Mouse (Mus musculus): ENCODE results near the gene Irf3. TPM values are rescaled to one million over a fixed set of nuclear protein-coding genes. Genes with fewer than 3 reads are reported as not detected.
A peak's percentile ranks its signal among the peaks of the same experiment; 100 is the strongest.

Irf3 gene
- polyA plus RNA-seq, 1 experiment from 2014 or later, result 61.9 TPM

DNA sequence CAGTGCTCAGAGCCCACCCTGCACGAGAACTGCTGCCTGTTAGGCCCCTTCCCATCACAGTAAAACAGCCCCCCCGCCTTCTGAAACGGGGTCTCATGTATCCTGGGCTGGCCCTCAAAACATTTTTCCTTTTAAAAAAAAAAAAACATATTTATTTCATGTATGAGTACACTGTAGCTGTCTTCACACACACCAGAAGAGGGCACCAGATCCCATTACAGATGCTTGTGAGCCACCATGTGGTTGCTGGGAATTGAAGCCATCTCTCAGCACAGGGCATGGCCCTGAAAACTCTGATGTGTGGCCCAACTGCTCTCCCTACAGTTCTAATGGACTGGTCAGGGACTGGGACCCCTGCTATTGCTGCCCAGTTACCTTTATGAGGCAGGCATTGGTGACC is 19.1 kb upstream of the Irf3 start:
- Histone ChIP-seq H3K9me3 (no peaks in the 10 kb centered on the region), H3K27me3 (replicated peaks) (no peaks in the 10 kb centered on the region), H3K4me1 (peaks cover 20% of the 10 kb centered on the region), H3K27ac (no peak overlapping the region), H3K36me3 (replicated peaks) (peaks cover 58% of the 10 kb centered on the region), H3K4me3 (no peak overlapping the region), H3K4me2 (no peak overlapping the region), H3K9ac (no peak overlapping the region)
- ATAC-seq (replicated peaks), result no peak
- 93% methylated on average over 3 of the region's 3 CpGs for WGBS

DNA sequence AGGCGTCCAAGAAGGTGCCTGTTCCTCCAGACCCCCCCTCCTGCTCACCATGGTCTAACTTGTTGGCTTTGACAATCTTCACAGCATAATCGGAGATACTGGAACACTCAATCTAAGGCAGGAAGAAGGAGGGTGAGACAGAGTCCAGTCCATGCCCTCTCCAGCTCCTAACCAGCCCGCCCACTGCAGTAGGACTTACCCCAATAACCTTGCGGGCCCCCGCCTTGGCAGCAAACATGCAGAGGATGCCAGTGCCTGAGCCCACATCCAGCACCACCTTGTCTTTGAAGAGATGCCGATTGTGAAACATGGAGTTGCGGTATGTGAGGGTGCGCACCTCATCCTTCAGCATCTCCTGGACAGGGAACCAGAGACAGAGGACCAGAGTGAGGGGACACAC is 15.9 kb upstream of the Irf3 start:
- Histone ChIP-seq H3K9ac (no peak overlapping the region), H3K36me3 (replicated peaks) (peaks cover 51% of the 10 kb centered on the region), H3K27me3 (replicated peaks) (no peaks in the 10 kb centered on the region), H3K4me2 (no peak overlapping the region), H3K27ac (no peak overlapping the region), H3K4me3 (no peak overlapping the region), H3K4me1 (peaks cover 24% of the 10 kb centered on the region), H3K9me3 (no peaks in the 10 kb centered on the region)
- WGBS, result 98% methylated on average over 8 of the region's 8 CpGs
- no peak for ATAC-seq (replicated peaks)

GRCm38 (mm10) chr7:44983085-44983484 is 14.4 kb upstream of the Irf3 start:
- no peak overlapping the region for H3K9ac ChIP-seq

GRCm38 (mm10) chr7:44983944-44984832 is 13.3 kb upstream of the Irf3 start:
- Histone ChIP-seq H3K4me2 (peak overlapping the region; percentile 59), H3K9ac (no peak overlapping the region; the same call in 1 of the 2 replicates), H3K4me1 (peaks cover 36% of the 10 kb centered on the region), H3K9me3 (no peaks in the 10 kb centered on the region), H3K27ac (peak overlapping the region; percentile 18; the same call in 1 of the 2 replicates), H3K27me3 (replicated peaks) (no peaks in the 10 kb centered on the region), H3K36me3 (replicated peaks) (peaks cover 28% of the 10 kb centered on the region), H3K4me3 (peak overlapping the region; percentile 87)
- no peak for ATAC-seq (replicated peaks)
- 56% methylated on average over 7 of the region's 7 CpGs for WGBS

More at GRCm38 (mm10) chr7:44983085-44983484, 14.4 kb upstream of the Irf3 start:
- no peaks in the 10 kb centered on the region for H3K27me3 ChIP-seq (replicated peaks)
- whole genome bisulfite sequencing, result 35% methylated on average over 6 of the region's 6 CpGs
- no peak overlapping the region for H3K27ac ChIP-seq
- peaks cover 30% of the 10 kb centered on the region for H3K4me1 ChIP-seq
- ATAC-seq (replicated peaks), result no peak
- no peak overlapping the region for H3K4me2 ChIP-seq
- peaks cover 36% of the 10 kb centered on the region for H3K36me3 ChIP-seq (replicated peaks)
- H3K4me3 ChIP-seq, result no peak overlapping the region
- H3K9me3 ChIP-seq, result no peaks in the 10 kb centered on the region

DNA sequence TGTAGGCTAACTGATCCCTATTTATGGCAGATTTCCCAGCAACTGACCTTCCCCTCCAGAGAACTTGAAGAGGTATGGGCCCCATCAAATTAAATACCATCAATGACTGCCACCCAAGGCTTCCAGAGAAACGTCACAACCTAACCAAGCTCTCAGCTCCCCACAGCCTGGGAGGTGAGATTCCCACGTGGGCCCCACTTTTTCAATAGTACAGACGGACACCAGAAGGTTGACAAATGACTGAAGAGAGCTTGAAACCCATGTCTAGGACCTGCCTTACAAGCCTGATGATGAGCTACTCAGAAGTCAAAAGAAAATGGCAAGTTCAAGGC is 12.6 kb upstream of the Irf3 start:
- no peaks in the 10 kb centered on the region for H3K9me3 ChIP-seq
- 34% methylated on average over 3 of the region's 3 CpGs for WGBS
- no peak for ATAC-seq (replicated peaks)
- peak overlapping the region; percentile 87 for H3K4me3 ChIP-seq
- H3K27me3 ChIP-seq (replicated peaks), result no peaks in the 10 kb centered on the region
- peaks cover 36% of the 10 kb centered on the region for H3K4me1 ChIP-seq
- H3K4me2 ChIP-seq, result peak overlapping the region; percentile 59
- no peak overlapping the region for H3K27ac ChIP-seq
- peaks cover 22% of the 10 kb centered on the region for H3K36me3 ChIP-seq (replicated peaks)
- no peak overlapping the region for H3K9ac ChIP-seq

DNA sequence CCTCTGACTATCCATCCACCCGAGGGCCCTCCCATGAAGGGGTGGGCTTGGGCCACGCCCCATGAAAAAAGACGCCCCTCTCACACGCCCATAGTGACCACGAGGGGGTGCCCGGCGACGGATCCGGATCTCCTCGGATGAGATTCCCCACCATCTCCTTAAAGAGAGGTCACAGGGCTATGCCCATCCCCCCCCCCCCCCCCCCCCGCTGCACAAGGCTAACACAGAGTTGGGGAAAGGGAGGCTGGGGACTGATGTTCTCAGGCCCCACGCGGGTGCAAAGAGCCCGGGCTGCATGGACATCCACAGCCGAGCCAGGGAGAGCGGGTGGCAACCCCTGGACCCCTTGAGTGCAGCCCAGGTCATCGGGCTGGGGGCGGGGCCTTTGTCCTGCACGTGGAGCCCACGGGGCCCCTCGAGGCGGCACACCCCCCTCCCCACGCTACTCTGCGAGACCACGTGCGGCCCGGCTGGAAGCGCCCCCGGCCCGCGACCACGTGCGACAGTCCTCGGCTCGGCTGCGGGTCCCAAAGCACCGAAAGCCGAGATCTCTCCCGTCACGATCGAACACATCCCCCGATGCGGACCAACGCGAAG is 11.8 kb upstream of the Irf3 start:
- Histone ChIP-seq H3K4me1 (peaks cover 36% of the 10 kb centered on the region), H3K9me3 (no peaks in the 10 kb centered on the region), H3K27me3 (replicated peaks) (no peaks in the 10 kb centered on the region), H3K4me2 (peak overlapping the region; percentile 59), H3K27ac (peak overlapping the region; percentile 95), H3K4me3 (peak overlapping the region; percentile 87), H3K36me3 (replicated peaks) (peaks cover 14% of the 10 kb centered on the region), H3K9ac (peak overlapping the region; percentile 95)
- 1% methylated on average over 43 of the region's 45 CpGs for WGBS
- ATAC-seq (replicated peaks), result peak; percentile 4

DNA sequence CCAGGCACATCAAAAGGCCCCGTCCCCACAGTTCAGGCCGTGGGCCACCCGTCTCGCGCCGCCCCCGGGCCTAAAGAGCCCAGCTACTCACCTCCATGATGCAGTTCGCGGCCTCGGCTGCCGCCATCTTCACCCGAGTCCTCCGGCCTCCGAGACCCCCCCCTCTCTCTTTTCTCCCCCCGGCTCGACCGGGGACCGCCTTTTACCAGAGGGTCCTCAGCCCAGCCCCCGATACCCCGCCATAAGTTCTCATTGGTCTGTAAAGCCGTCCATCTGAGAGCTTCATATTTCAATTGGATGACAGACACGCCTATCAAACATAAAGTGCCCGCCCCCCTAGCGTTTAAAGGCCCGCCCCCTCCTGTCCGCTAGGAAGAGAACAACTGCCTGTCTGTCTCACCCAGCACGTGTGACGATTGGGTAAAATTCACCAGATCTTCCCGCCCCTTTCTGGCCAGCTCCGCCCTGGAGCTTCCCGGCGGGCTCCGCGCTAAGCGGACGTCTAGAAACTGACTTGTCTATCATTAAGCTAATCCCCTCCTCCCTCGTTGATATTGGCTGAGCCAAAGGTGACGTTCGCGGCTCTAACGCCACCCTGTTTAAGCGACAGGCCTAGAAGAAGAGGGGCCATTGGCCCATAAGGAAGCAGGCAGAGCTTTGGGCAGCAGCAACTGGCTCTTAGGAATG is 11.1 kb upstream of the Irf3 start, which contains the start of gene Prmt1:
TSS of gene Prmt1 (minus strand) at position 377 of the 687 bp plus-strand sequence.
- no peaks in the 10 kb centered on the region for H3K27me3 ChIP-seq (replicated peaks)
- peak within 1 kb of the TSS; percentile 95 for H3K9ac ChIP-seq
- H3K4me1 ChIP-seq, result peaks cover 36% of the 10 kb centered on the region
- peak within 1 kb of the TSS; percentile 95 for H3K27ac ChIP-seq
- no peaks in the 10 kb centered on the region for H3K9me3 ChIP-seq
- H3K4me3 ChIP-seq, result peak within 1 kb of the TSS; percentile 87
- 2% methylated on average over 42 of the region's 42 CpGs for WGBS
- H3K36me3 ChIP-seq (replicated peaks), result peaks cover 9% of the 10 kb centered on the region
- H3K4me2 ChIP-seq, result peak within 1 kb of the TSS; percentile 59
- ATAC-seq (replicated peaks), result peak; percentile 97

DNA sequence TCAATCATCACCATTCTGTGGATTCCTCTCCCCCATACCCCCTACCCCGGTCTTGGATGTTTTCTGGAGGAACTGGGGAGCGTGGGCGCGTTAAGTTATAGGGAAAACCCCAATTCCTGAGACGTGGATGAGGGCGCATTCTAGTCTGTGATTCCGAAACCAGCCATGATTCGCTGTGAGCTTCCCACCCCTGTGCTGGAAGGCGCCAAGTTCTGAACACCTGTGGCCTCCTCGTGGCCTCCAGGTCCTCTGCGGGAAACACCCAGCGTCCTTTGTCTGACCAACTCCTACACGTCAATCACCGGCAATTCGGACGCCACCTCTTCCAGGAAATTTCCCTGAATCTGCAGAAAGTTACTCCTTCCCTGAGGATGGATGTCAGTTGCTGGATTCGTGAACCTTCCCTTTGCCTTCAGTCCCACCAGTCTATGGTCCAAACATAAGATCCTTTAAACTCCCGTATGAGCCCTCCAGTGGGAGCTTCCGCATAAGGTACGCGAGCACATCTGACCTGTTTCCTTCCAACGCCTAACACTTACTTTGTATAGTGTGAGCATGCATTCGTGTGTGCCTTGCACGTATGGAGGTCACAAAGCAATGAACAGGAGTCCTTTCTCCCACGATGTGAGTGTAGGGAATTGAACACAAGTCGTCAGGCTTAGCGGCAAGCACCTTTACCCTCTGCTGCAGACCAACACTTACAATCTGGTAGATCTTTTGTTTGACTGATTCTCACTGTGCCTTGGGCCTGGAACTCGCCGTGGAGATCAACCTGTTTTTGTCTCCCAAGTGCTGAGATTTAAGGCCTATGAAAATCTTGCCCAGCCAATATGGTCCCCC is 10.3 kb upstream of the Irf3 start:
- Histone ChIP-seq H3K9ac (peak overlapping the region; percentile 55), H3K4me3 (peak overlapping the region; percentile 87), H3K36me3 (replicated peaks) (peaks cover 1% of the 10 kb centered on the region), H3K27ac (peak overlapping the region; percentile 94), H3K27me3 (replicated peaks) (no peaks in the 10 kb centered on the region), H3K9me3 (no peaks in the 10 kb centered on the region), H3K4me1 (peaks cover 36% of the 10 kb centered on the region), H3K4me2 (peak overlapping the region; percentile 57)
- 0% methylated on average over 29 of the region's 29 CpGs for WGBS
- ATAC-seq (replicated peaks), result peak; percentile 26

- peak overlapping the region; percentile 76 for H3K4me2 ChIP-seq
- H3K4me3 ChIP-seq, result peak overlapping the region; percentile 49
- no peaks in the 10 kb centered on the region for H3K27me3 ChIP-seq (replicated peaks)
- H3K4me1 ChIP-seq, result peaks cover 35% of the 10 kb centered on the region
- WGBS, result 14% methylated on average over 10 of the region's 10 CpGs
- ATAC-seq (replicated peaks), result no peak
- no peak overlapping the region for H3K27ac ChIP-seq
- H3K9ac ChIP-seq, result peak overlapping the region; percentile 18
- H3K9me3 ChIP-seq, result no peaks in the 10 kb centered on the region
- H3K36me3 ChIP-seq (replicated peaks), result peaks cover 15% of the 10 kb centered on the region
These were observed 776 bp upstream of the Irf3 start for GRCm38 (mm10) chr7:44996672-44997071.

GRCm38 (mm10) chr7:44997940-44998428 is 536 bp downstream of the Irf3 start:
- Histone ChIP-seq H3K27me3 (replicated peaks) (no peaks in the 10 kb centered on the region), H3K9ac (peak overlapping the region; percentile 48), H3K4me3 (peak overlapping the region; percentile 49), H3K27ac (peak overlapping the region; percentile 69), H3K4me2 (peak overlapping the region; percentile 76), H3K36me3 (replicated peaks) (peaks cover 22% of the 10 kb centered on the region), H3K9me3 (no peaks in the 10 kb centered on the region), H3K4me1 (peaks cover 35% of the 10 kb centered on the region)
- no peak; the same call in 1 of the 2 replicates for ATAC-seq (replicated peaks)
- WGBS, result 5% methylated on average over 15 of the region's 15 CpGs

DNA sequence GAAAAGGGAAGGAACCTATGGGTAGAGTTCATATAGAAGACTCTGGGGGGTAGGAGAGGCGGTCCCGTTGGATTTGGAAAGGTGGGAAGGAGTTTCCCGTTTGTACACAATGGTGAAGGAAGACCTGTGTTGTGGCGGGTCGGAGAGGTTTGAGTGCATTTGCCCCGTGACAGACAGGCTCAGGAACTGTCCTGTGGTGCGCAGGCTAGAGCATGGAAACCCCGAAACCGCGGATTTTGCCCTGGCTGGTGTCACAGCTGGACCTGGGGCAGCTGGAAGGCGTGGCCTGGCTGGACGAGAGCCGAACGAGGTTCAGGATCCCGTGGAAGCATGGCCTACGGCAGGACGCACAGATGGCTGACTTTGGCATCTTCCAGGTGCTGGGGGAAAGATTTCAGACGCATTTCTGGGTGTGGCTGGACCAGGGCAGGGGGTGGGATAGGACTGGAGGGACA is 1.1 kb downstream of the Irf3 start, which contains the start of gene Bcl2l12:
TSS of gene Bcl2l12 (minus strand) at position 212 of the 455 bp plus-strand sequence.
- peaks cover 27% of the 10 kb centered on the region for H3K36me3 ChIP-seq (replicated peaks)
- H3K9ac ChIP-seq, result peak within 1 kb of the TSS; percentile 48
- peak within 1 kb of the TSS; percentile 49 for H3K4me3 ChIP-seq
- H3K4me1 ChIP-seq, result peaks cover 35% of the 10 kb centered on the region
- peak within 1 kb of the TSS; percentile 76 for H3K4me2 ChIP-seq
- no peaks in the 10 kb centered on the region for H3K9me3 ChIP-seq
- peak within 1 kb of the TSS; percentile 69 for H3K27ac ChIP-seq
- ATAC-seq (replicated peaks), result no peak
- WGBS, result 3% methylated on average over 18 of the region's 18 CpGs
- H3K27me3 ChIP-seq (replicated peaks), result no peaks in the 10 kb centered on the region

All from midbrain, embryonic 15.5 days (tissue).